Mouse (Mus musculus) erythroblast, embryonic 14.5 days (primary cell): ENCODE measurements around the gene Gm5136.

ENCODE experiments used
- GATA1 ChIP-seq: IDR thresholded peaks from 2 replicates; pipeline ENCODE4 v1.6.1; 2012; ENCODE audit warnings: low read length, inconsistent platforms, mixed read lengths
- TAL1 ChIP-seq: IDR thresholded peaks from 3 replicates; pipeline ENCODE4 v1.6.1; 2012; ENCODE audit warnings: low read length, inconsistent platforms, mixed read lengths

GRCm38 (mm10) chr10:108699946-108700345 lies at the start of gene Gm5136:
- no peak for TF ChIP-seq GATA1
- no peak for TF ChIP-seq TAL1
